Mouse (Mus musculus) CD4-positive, CD25-positive, alpha-beta regulatory T cell (primary cell): ENCODE data around the gene Ddost. TPM values are rescaled to one million over a fixed set of nuclear protein-coding genes. Genes with fewer than 3 reads are reported as not detected.

Experiments used
- polyA plus RNA-seq: library from polyadenylated mRNA; unstranded; fragments of 100-300 nt; shearing (Covaris generic); gene quantifications from one replicate; pipeline ENCODE4 v1.2.1, GENCODE M21; 2017

Gene Ddost
- polyA plus RNA-seq = 175 TPM

GRCm38 (mm10) chr4:138304340-138305104, at the start of gene Ddost:
Gene Ddost, plus strand, starts transcription at chr4:138304730.

DNA sequence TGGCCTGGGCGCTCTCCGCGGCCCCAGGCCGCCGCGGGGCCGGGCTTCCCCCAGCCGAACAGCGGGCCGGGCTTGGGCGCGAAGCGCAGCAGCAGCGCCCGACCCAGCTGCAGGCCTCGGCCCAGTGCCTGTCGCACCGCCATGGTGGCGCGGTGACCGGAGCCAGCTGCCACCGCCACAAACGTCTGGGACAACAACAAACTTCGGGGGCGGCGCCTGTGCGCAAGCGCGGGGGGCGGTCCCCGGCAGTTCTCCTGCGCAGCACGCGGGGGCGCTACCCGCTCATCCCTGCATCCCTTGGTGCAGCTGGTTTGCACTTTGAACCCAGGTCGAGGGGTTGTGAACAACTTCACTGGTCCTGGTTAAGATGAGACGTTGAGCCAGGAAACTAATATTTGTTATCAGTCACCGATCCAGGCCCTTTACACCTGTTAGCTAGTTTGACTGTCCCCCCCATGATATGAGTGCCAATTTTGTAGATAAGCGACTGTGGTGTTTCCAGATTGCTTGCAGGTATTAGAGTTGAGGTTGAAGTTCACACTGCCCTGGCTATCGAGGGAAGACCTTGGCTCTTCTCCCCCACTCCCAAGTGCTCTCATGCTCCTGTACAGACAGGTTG, 21.7 kb downstream of the Ddost start, which contains the start of gene Pink1:
TSS of gene Pink1 (minus strand) at position 231 of the 619 bp plus-strand sequence.

Other genes with a start within 250 kb of the Ddost start
- 218 TPM for gene Hp1bp3, start 88.4 kb upstream of the Ddost start, polyA plus RNA-seq
- gene Sh2d5, start 54.3 kb upstream of the Ddost start, polyA plus RNA-seq = 0.22 TPM
- 0.14 TPM for gene Kif17, start 54.3 kb upstream of the Ddost start, polyA plus RNA-seq
- gene Pink1, start 21.6 kb downstream of the Ddost start, polyA plus RNA-seq = 156 TPM
- not detected for gene Cda, start 63.3 kb downstream of the Ddost start, polyA plus RNA-seq
- gene Fam43b, start 91.8 kb downstream of the Ddost start, polyA plus RNA-seq = not detected
- gene Mul1, start 129.9 kb downstream of the Ddost start, polyA plus RNA-seq = 12.1 TPM
- 0.85 TPM for gene Camk2n1, start 149.6 kb downstream of the Ddost start, polyA plus RNA-seq